Mouse (Mus musculus) stomach, postnatal 0 days (tissue): ENCODE measurements around the gene Tff3.

Experiments
- CTCF ChIP-seq: IDR thresholded peaks from 2 replicates; pipeline ENCODE4 v1.5.1; 2016; ENCODE audit warnings: antibody characterized with exemption, low read depth, mild to moderate bottlenecking, moderate library complexity
- EP300 ChIP-seq: optimal IDR thresholded peaks from 2 replicates; pipeline ENCODE3; 2016; ENCODE audit warnings: antibody characterized with exemption

GRCm38 (mm10) chr17:31117946-31118345, 11.5 kb downstream of the Tff3 start:
- no peak for TF ChIP-seq EP300
- no peak for TF ChIP-seq CTCF
